Mouse (Mus musculus) CH12.LX (cell line): ENCODE data around the gene Stpg4. TPM values are rescaled to one million over a fixed set of nuclear protein-coding genes. Genes with fewer than 3 reads are reported as not detected.

Source experiments
- DNase-seq: peaks from one replicate; pipeline ENCODE4 v3.0.0-alpha.2; 2013; ENCODE audit errors: extremely low read depth
- H3K27ac ChIP-seq: 2 replicates; pipeline ENCODE4 v1.5.1; 2012; ENCODE audit warnings: low read depth, mild to moderate bottlenecking, control low read depth, moderate library complexity; ENCODE audit not compliant: insufficient read depth
- H3K27me3 ChIP-seq: replicated peaks from 2 replicates; pipeline ENCODE3; 2012; ENCODE audit warnings: inconsistent platforms
- H3K36me3 ChIP-seq, 2 experiments: replicated peaks in 1 of 2; 2 replicates each; pipeline versions ENCODE3 to v1.6.1; 2012; ENCODE audit warnings: inconsistent platforms in 1 of 2, low read length in 1 of 2, mild to moderate bottlenecking in 1 of 2, mixed read lengths in 1 of 2, moderate library complexity in 1 of 2; ENCODE audit not compliant: control insufficient read depth in 1 of 2, insufficient read depth in 1 of 2
- H3K4me1 ChIP-seq, 2 experiments: 2 replicates each; pipeline ENCODE4 v1.6.1; 2012; ENCODE audit warnings: inconsistent platforms in 1 of 2, moderate library complexity in 1 of 2; ENCODE audit not compliant: insufficient read depth in 2 of 2, control insufficient read depth in 1 of 2
- H3K4me2 ChIP-seq: 2 replicates; pipeline ENCODE4 v1.6.1; 2012; ENCODE audit warnings: low read depth, mild to moderate bottlenecking, control low read depth; ENCODE audit not compliant: poor library complexity, insufficient read depth, severe bottlenecking
- H3K4me3 ChIP-seq, 3 experiments: fragments of 150-350 bp in 1 of 3; sonication (generic) in 1 of 3; replicated peaks in 1 of 3; 2 replicates each; pipeline versions ENCODE3 to v1.5.1; 2011 to 2012; ENCODE audit warnings: low read depth in 2 of 3, low read length in 2 of 3, mild to moderate bottlenecking in 2 of 3, moderate library complexity in 2 of 3, control low read depth in 1 of 3, improper control_type of control experiment in 1 of 3, inconsistent platforms in 1 of 3, mixed read lengths in 1 of 3; ENCODE audit not compliant: poor library complexity in 1 of 3
- H3K79me2 ChIP-seq: replicated peaks from 2 replicates; pipeline ENCODE4 v1.6.1; 2012; ENCODE audit warnings: mild to moderate bottlenecking, moderate library complexity; ENCODE audit not compliant: control insufficient read depth, poor library complexity, insufficient read depth, severe bottlenecking; ENCODE audit errors: extremely low read depth
- H3K9ac ChIP-seq: 2 replicates; pipeline ENCODE4 v1.6.1; 2012; ENCODE audit warnings: low read depth, mild to moderate bottlenecking, control low read depth, moderate library complexity; ENCODE audit not compliant: insufficient read depth
- H3K9me3 ChIP-seq: replicated peaks from 2 replicates; pipeline ENCODE3; 2012; ENCODE audit warnings: low read length, inconsistent platforms, mixed read lengths
- CHD2 ChIP-seq: IDR thresholded peaks from 2 replicates; pipeline ENCODE4 v1.6.1; 2011; ENCODE audit warnings: low read length, improper control_type of control experiment
- CTCF ChIP-seq, 2 experiments: IDR thresholded peaks in 1 of 2; conservative IDR thresholded peaks in 1 of 2; 2 replicates each; pipeline ENCODE4 v1.5.1; 2011 to 2012; ENCODE audit warnings: low read depth in 2 of 2, low read length in 2 of 2, improper control_type of control experiment in 1 of 2, inconsistent platforms in 1 of 2, mild to moderate bottlenecking in 1 of 2, moderate library complexity in 1 of 2
- ELF1 ChIP-seq: IDR thresholded peaks from 2 replicates; pipeline ENCODE4 v1.6.1; 2014; ENCODE audit warnings: low read depth, mild to moderate bottlenecking, inconsistent platforms, low read length, improper control_type of control experiment
- EP300 ChIP-seq: IDR thresholded peaks from 2 replicates; pipeline ENCODE4 v1.6.1; 2011; ENCODE audit warnings: low read length, improper control_type of control experiment
- ETS1 ChIP-seq: conservative IDR thresholded peaks from 2 replicates; pipeline ENCODE4 v1.6.1; 2012; ENCODE audit warnings: low read depth, mild to moderate bottlenecking, inconsistent platforms, low read length, improper control_type of control experiment, moderate library complexity
- HCFC1 ChIP-seq: IDR thresholded peaks from 2 replicates; pipeline ENCODE4 v1.6.1; 2012; ENCODE audit warnings: low read depth, mild to moderate bottlenecking, inconsistent platforms, low read length, improper control_type of control experiment
- IRF4 ChIP-seq: IDR thresholded peaks from 2 replicates; pipeline ENCODE4 v1.6.1; 2014; ENCODE audit warnings: low read depth, mild to moderate bottlenecking, inconsistent platforms, low read length, improper control_type of control experiment
- JUN ChIP-seq: IDR thresholded peaks from 2 replicates; pipeline ENCODE4 v1.6.1; 2011; ENCODE audit warnings: low read depth, mild to moderate bottlenecking, low read length, improper control_type of control experiment, moderate library complexity; ENCODE audit not compliant: insufficient read depth
- KAT2A ChIP-seq: IDR thresholded peaks from 2 replicates; pipeline ENCODE4 v1.6.1; 2012; ENCODE audit warnings: low read length, improper control_type of control experiment, inconsistent platforms; ENCODE audit not compliant: insufficient replicate concordance
- MAFK ChIP-seq: IDR thresholded peaks from 2 replicates; pipeline ENCODE4 v1.6.1; 2011; ENCODE audit warnings: low read length, improper control_type of control experiment; ENCODE audit not compliant: insufficient replicate concordance
- MEF2A ChIP-seq: IDR thresholded peaks from 2 replicates; pipeline ENCODE4 v1.6.1; 2014; ENCODE audit warnings: low read depth, mild to moderate bottlenecking, inconsistent platforms, low read length, improper control_type of control experiment, borderline replicate concordance
- MXI1 ChIP-seq: IDR thresholded peaks from 2 replicates; pipeline ENCODE4 v1.6.1; 2011; ENCODE audit warnings: mild to moderate bottlenecking, low read depth, low read length, improper control_type of control experiment
- MYC ChIP-seq: IDR thresholded peaks from 2 replicates; pipeline ENCODE4 v1.6.1; 2011; ENCODE audit warnings: low read depth, mild to moderate bottlenecking, improper control_type of control experiment, low read length
- NELFE ChIP-seq: IDR thresholded peaks from 2 replicates; pipeline ENCODE4 v1.6.1; 2011; ENCODE audit warnings: low read depth, low read length, improper control_type of control experiment
- NRF1 ChIP-seq: IDR thresholded peaks from 2 replicates; pipeline ENCODE4 v1.6.1; 2014; ENCODE audit warnings: low read depth, mild to moderate bottlenecking, inconsistent platforms, low read length, improper control_type of control experiment, moderate library complexity
- POLR2A ChIP-seq: IDR thresholded peaks from 2 replicates; pipeline ENCODE4 v1.6.1; 2011; ENCODE audit warnings: low read depth, mild to moderate bottlenecking, improper control_type of control experiment, low read length
- POLR2AphosphoS2 ChIP-seq: IDR thresholded peaks from 2 replicates; pipeline ENCODE4 v1.6.1; 2011; ENCODE audit warnings: low read depth, low read length, improper control_type of control experiment
- SIN3A ChIP-seq: IDR thresholded peaks from 2 replicates; pipeline ENCODE4 v1.6.1; 2012; ENCODE audit warnings: low read length, improper control_type of control experiment, inconsistent platforms
- TCF12 ChIP-seq: IDR thresholded peaks from 2 replicates; pipeline ENCODE4 v1.6.1; 2014; ENCODE audit warnings: low read depth, mild to moderate bottlenecking, inconsistent platforms, low read length, improper control_type of control experiment
- USF2 ChIP-seq: conservative IDR thresholded peaks from 2 replicates; pipeline ENCODE4 v1.6.1; 2011; ENCODE audit warnings: low read depth, low read length, improper control_type of control experiment
- dilution Hi-C: fragments of 300-500 bp; cut with MboI; formaldehyde crosslinking; loops from 2 replicates; pipeline ENCODE4 v1.14.3; 2020; ENCODE audit warnings: low sequenced_read_pairs; ENCODE audit not compliant: extremely low pct_unique_long_range_greater_than_20kb, extremely low pct_ligation_motif_present
- in situ Hi-C: fragments of 300-500 bp; cut with MboI; formaldehyde crosslinking; loops from 3 replicates; pipeline ENCODE4 v1.14.3; 2019; ENCODE audit warnings: low sequenced_read_pairs, low pct_ligation_motif_present, low pct_unique_long_range_greater_than_20kb, mixed read lengths
- polyA plus RNA-seq: library from polyadenylated mRNA; unstranded; fragments of >175 nt; gene quantifications from 2 replicates; pipeline ENCODE4 v1.2.1, GENCODE M21; 2012; ENCODE audit warnings: low read depth; ENCODE audit not compliant: insufficient read length
- total RNA-seq, 2 experiments: library from RNA; depleted of rRNA; stranded (reverse); fragments of 300-350 nt in 1 of 2; fragments of >200 nt in 1 of 2; gene quantifications; 2 replicates each; pipeline ENCODE4 v1.2.3; 2012 to 2014

Gene Stpg4
- total and polyA plus RNA-seq, 3 experiments, result not detected

- H3K4me3 ChIP-seq, result no peak overlapping the region
- H3K9ac ChIP-seq, result no peak overlapping the region
- H3K27ac ChIP-seq, result no peak overlapping the region
- peaks cover 2% of the 10 kb centered on the region for H3K27me3 ChIP-seq
- peaks cover 29% of the 10 kb centered on the region for H3K79me2 ChIP-seq
- H3K9me3 ChIP-seq, result peaks cover 3% of the 10 kb centered on the region
- in situ Hi-C loops, result no loop called here
- no peak overlapping the region for H3K4me2 ChIP-seq
- TF ChIP-seq MAFK (peak; percentile 70; the same call in 1 of the 2 replicates), MYC (no peak)
- dilution Hi-C loops, result no loop called here
- H3K4me1 ChIP-seq, result peaks cover 1 to 20% of the 10 kb centered on the region in 2 experiments; a peak in 3 of 4 replicates
- DNase-seq, result no peak
- peaks cover 0 to 6% of the 10 kb centered on the region in 2 experiments for H3K36me3 ChIP-seq
Observed at GRCm38 (mm10) chr17:87448339-87448738, 20.8 kb upstream of the Stpg4 start.

- TF ChIP-seq MXI1, result no peak
- TF ChIP-seq MEF2A, result no peak
- TF ChIP-seq USF2, result no peak
- TF ChIP-seq CTCF (conservative IDR thresholded peaks at IDR 0.05 in 1 of 2, IDR thresholded peaks at IDR 0.05 in 1 of 2; ENCODE audit: low read depth in 2 of 2, low read length in 2 of 2), result no peak
- TF ChIP-seq ETS1, result no peak
- TF ChIP-seq SIN3A, result no peak
- TF ChIP-seq TCF12, result no peak
- TF ChIP-seq EP300, result no peak
- Histone ChIP-seq H3K9ac (peak overlapping the region; percentile 62), H3K4me3 (peak overlapping the region in 2 of 3 experiments; percentile 64 to 85), H3K4me1 (peaks cover 3 to 25% of the 10 kb centered on the region in 2 experiments; a peak in 3 of 4 replicates), H3K79me2 (peaks cover 35% of the 10 kb centered on the region), H3K27me3 (no peaks in the 10 kb centered on the region), H3K36me3 (peaks cover 0 to 7% of the 10 kb centered on the region in 2 experiments), H3K9me3 (peaks cover 3% of the 10 kb centered on the region), H3K27ac (no peak overlapping the region), H3K4me2 (peak overlapping the region; percentile 64; the same call in 1 of the 2 replicates)
- dilution Hi-C loops (no loop called here), in situ Hi-C loops (no loop called here)
- no peak for DNase-seq
Observed at GRCm38 (mm10) chr17:87447612-87448200, 20.2 kb upstream of the Stpg4 start.

GRCm38 (mm10) chr17:87446767-87447611, 19.4 kb upstream of the Stpg4 start, which contains the start of gene Calm2:
Calm2 (minus strand) TSS chr17:87446935.
- peak within 1 kb of the TSS; percentile 99 for H3K9ac ChIP-seq
- H3K79me2 ChIP-seq, result peaks cover 41% of the 10 kb centered on the region
- peak within 1 kb of the TSS; percentile 71 to 85 (median 85) for H3K4me3 ChIP-seq
- in situ Hi-C loops (no loop called here), dilution Hi-C loops (no loop called here)
- H3K27me3 ChIP-seq, result no peaks in the 10 kb centered on the region
- DNase-seq, result peak; percentile 94
- H3K9me3 ChIP-seq, result peaks cover 3% of the 10 kb centered on the region
- H3K27ac ChIP-seq, result peak within 1 kb of the TSS; percentile 87
- peaks cover 2 to 13% of the 10 kb centered on the region in 2 experiments for H3K36me3 ChIP-seq
- peak within 1 kb of the TSS; percentile 95 for H3K4me2 ChIP-seq
- H3K4me1 ChIP-seq, result peaks cover 3 to 31% of the 10 kb centered on the region in 2 experiments; a peak in 3 of 4 replicates
- peak; percentile 93; the same call in 1 of the 2 replicates for TF ChIP-seq POLR2AphosphoS2
- TF ChIP-seq SIN3A, result peak; percentile 10; the same call in 1 of the 2 replicates
- TF ChIP-seq KAT2A, result peak; percentile 92
- peak; percentile 39; the same call in 1 of the 2 replicates for TF ChIP-seq IRF4
- TF ChIP-seq ETS1, result no peak
- TF ChIP-seq CTCF (conservative IDR thresholded peaks at IDR 0.05 in 1 of 2, IDR thresholded peaks at IDR 0.05 in 1 of 2; ENCODE audit: low read depth in 2 of 2, low read length in 2 of 2), result peak in 1 of 2 experiments; percentile 32; a peak in 2 of 4 replicates
- peak; percentile 89 for TF ChIP-seq MXI1
- TF ChIP-seq MYC, result peak; percentile 82
- TF ChIP-seq MEF2A, result peak; percentile 66
- TF ChIP-seq NRF1, result 0 out of 2 replicates have a peak, but pooled peaks have one; percentile 50
- no peak for TF ChIP-seq USF2
- TF ChIP-seq TCF12, result peak; percentile 92
- peak; percentile 83; the same call in 1 of the 2 replicates for TF ChIP-seq CHD2
- TF ChIP-seq NELFE, result peak; percentile 99
- TF ChIP-seq JUN, result no peak
- TF ChIP-seq POLR2A, result peak; percentile 98
- peak; percentile 12 for TF ChIP-seq HCFC1
- TF ChIP-seq ELF1, result peak; percentile 58; the same call in 1 of the 2 replicates
